Mouse (Mus musculus) embryonic fibroblast, embryonic 13.5 days (primary cell): Measurements from ENCODE around the gene Mmd2. TPM values are rescaled to one million over a fixed set of nuclear protein-coding genes. Genes with fewer than 3 reads are reported as not detected.
A peak's percentile ranks its signal among the peaks of the same experiment; 100 is the strongest.

Experiments used
- H3K27ac ChIP-seq: 2 replicates; pipeline ENCODE4 v1.5.1; 2012; ENCODE audit warnings: low read length, control low read depth, inconsistent platforms; ENCODE audit not compliant: insufficient read depth
- H3K4me1 ChIP-seq: 2 replicates; pipeline ENCODE4 v1.6.1; 2011; ENCODE audit warnings: low read length; ENCODE audit not compliant: control insufficient read depth, insufficient read depth
- H3K4me3 ChIP-seq: 2 replicates; pipeline ENCODE4 v1.5.1; 2011; ENCODE audit warnings: mild to moderate bottlenecking, control low read depth, low read length; ENCODE audit not compliant: insufficient read depth
- CTCF ChIP-seq: IDR thresholded peaks from 2 replicates; pipeline ENCODE4 v1.5.1; 2011; ENCODE audit warnings: mild to moderate bottlenecking, control low read depth, low read length, moderate library complexity, borderline replicate concordance; ENCODE audit not compliant: insufficient read depth
- POLR2A ChIP-seq: IDR thresholded peaks from 2 replicates; pipeline ENCODE4 v1.6.1; 2011; ENCODE audit warnings: low read depth, mild to moderate bottlenecking, control low read depth, low read length, moderate library complexity
- polyA plus RNA-seq: library from polyadenylated mRNA; stranded (reverse); fragments of >200 nt; gene quantifications from 2 replicates; pipeline ENCODE4 v1.2.4, GENCODE M21; 2011; ENCODE audit warnings: low read depth; ENCODE audit not compliant: missing spikeins, insufficient read length

The Mmd2 gene
- polyA plus RNA-seq, 1 experiment = not detected

- Histone ChIP-seq H3K27ac (peak overlapping the region; percentile 70), H3K4me1 (peaks cover 20% of the 10 kb centered on the region), H3K4me3 (peak overlapping the region; percentile 49)
- TF ChIP-seq POLR2A = no peak
- TF ChIP-seq CTCF = no peak
These were observed 58.5 kb downstream of the Mmd2 start for GRCm38 (mm10) chr5:142549961-142550705.

GRCm38 (mm10) chr5:142549441-142549840, 59.2 kb downstream of the Mmd2 start:
- H3K27ac ChIP-seq = peak overlapping the region; percentile 70
- peak overlapping the region; percentile 49 for H3K4me3 ChIP-seq
- TF ChIP-seq POLR2A (no peak), CTCF (no peak)

GRCm38 (mm10) chr5:142547066-142547465, 61.5 kb downstream of the Mmd2 start:
- TF ChIP-seq CTCF (no peak), POLR2A (no peak)
- no peak overlapping the region for H3K27ac ChIP-seq
- H3K4me3 ChIP-seq = no peak overlapping the region
- H3K4me1 ChIP-seq = peaks cover 32% of the 10 kb centered on the region

More at GRCm38 (mm10) chr5:142549441-142549840, 59.2 kb downstream of the Mmd2 start:
- H3K4me1 ChIP-seq = peaks cover 27% of the 10 kb centered on the region

- no peak for TF ChIP-seq POLR2A
- no peak for TF ChIP-seq CTCF
- Histone ChIP-seq H3K27ac (no peak overlapping the region), H3K4me3 (no peak overlapping the region)
These were observed 62.3 kb downstream of the Mmd2 start for GRCm38 (mm10) chr5:142546344-142546743.

GRCm38 (mm10) chr5:142545014-142545795, 63.4 kb downstream of the Mmd2 start:
- Histone ChIP-seq H3K4me3 (no peak overlapping the region), H3K4me1 (peaks cover 32% of the 10 kb centered on the region), H3K27ac (peak overlapping the region; percentile 66)
- TF ChIP-seq CTCF (no peak), POLR2A (no peak)

More at GRCm38 (mm10) chr5:142546344-142546743, 62.3 kb downstream of the Mmd2 start:
- H3K4me1 ChIP-seq = peaks cover 32% of the 10 kb centered on the region

GRCm38 (mm10) chr5:142537286-142537685, 71.3 kb downstream of the Mmd2 start:
- Histone ChIP-seq H3K27ac (no peak overlapping the region), H3K4me1 (no peaks in the 10 kb centered on the region), H3K4me3 (no peak overlapping the region)
- TF ChIP-seq CTCF (no peak), POLR2A (no peak)

- TF ChIP-seq POLR2A (no peak), CTCF (no peak)
- no peak overlapping the region for H3K27ac ChIP-seq
- no peaks in the 10 kb centered on the region for H3K4me1 ChIP-seq
- no peak overlapping the region for H3K4me3 ChIP-seq
These were observed 73.2 kb downstream of the Mmd2 start for GRCm38 (mm10) chr5:142535388-142535787.

- H3K4me1 ChIP-seq = no peaks in the 10 kb centered on the region
- H3K4me3 ChIP-seq = no peak within 1 kb of the TSS
- no peak within 1 kb of the TSS for H3K27ac ChIP-seq
- TF ChIP-seq CTCF = no peak
- no peak for TF ChIP-seq POLR2A
These were observed 78.7 kb downstream of the Mmd2 start, which contains the start of gene Papolb for GRCm38 (mm10) chr5:142529915-142530314. Papolb (minus strand) TSS chr5:142530076.

GRCm38 (mm10) chr5:142524711-142525464, 83.7 kb downstream of the Mmd2 start:
- TF ChIP-seq POLR2A = no peak
- no peak for TF ChIP-seq CTCF

More at GRCm38 (mm10) chr5:142524711-142525464, 83.7 kb downstream of the Mmd2 start:
- no peak overlapping the region for H3K27ac ChIP-seq
- no peak overlapping the region for H3K4me3 ChIP-seq
- H3K4me1 ChIP-seq = no peaks in the 10 kb centered on the region
